Mouse (Mus musculus) lung, embryonic 15.5 days (tissue): ENCODE results near the gene Olfr525. TPM values are rescaled to one million over a fixed set of nuclear protein-coding genes. Genes with fewer than 3 reads are reported as not detected.

Experiments used
- ATAC-seq: fragments of 200-750 bp; cut with Nextera tagmentation; 2 replicates; pipeline ENCODE4 v1.8.0; 2017; ENCODE audit warnings: moderate number of reproducible peaks, borderline replicate concordance; ENCODE audit not compliant: low FRiP score, low TSS enrichment; ENCODE audit errors: extremely low read depth
- H3K27ac ChIP-seq: fragments of 300-500 bp; sonication (generic); 2 replicates; pipeline ENCODE4 v1.5.1; 2015; ENCODE audit warnings: moderate library complexity, mild to moderate bottlenecking, inconsistent platforms
- H3K27me3 ChIP-seq: fragments of 300-500 bp; sonication (generic); 2 replicates; pipeline ENCODE4 v1.6.1; 2015; ENCODE audit warnings: inconsistent platforms
- H3K36me3 ChIP-seq: fragments of 300-500 bp; sonication (generic); 2 replicates; pipeline ENCODE4 v1.6.1; 2015; ENCODE audit warnings: inconsistent platforms
- H3K4me1 ChIP-seq: fragments of 300-500 bp; sonication (generic); 2 replicates; pipeline ENCODE4 v1.6.1; 2015; ENCODE audit warnings: inconsistent platforms
- H3K4me2 ChIP-seq: fragments of 300-500 bp; sonication (generic); 2 replicates; pipeline ENCODE4 v1.6.1; 2015; ENCODE audit warnings: inconsistent platforms, mild to moderate bottlenecking, moderate library complexity
- H3K4me3 ChIP-seq: fragments of 300-500 bp; sonication (generic); 2 replicates; pipeline ENCODE4 v1.5.1; 2015; ENCODE audit warnings: mild to moderate bottlenecking, inconsistent platforms
- H3K9ac ChIP-seq: fragments of 300-500 bp; sonication (generic); 2 replicates; pipeline ENCODE4 v1.6.1; 2015; ENCODE audit warnings: inconsistent platforms
- H3K9me3 ChIP-seq: fragments of 300-500 bp; sonication (generic); 2 replicates; pipeline ENCODE4 v1.6.1; 2016; ENCODE audit warnings: inconsistent platforms
- WGBS: fragments of 180-500 bp; shearing (Covaris S2); methylation state at CpG from one replicate; pipeline ENCODE4 v1.1.7; 2015; 5-methylcytosine and 5-hydroxymethylcytosine counted together
- polyA plus RNA-seq: library from polyadenylated mRNA; unstranded; fragments of >200 nt; fragmentation: Nextera tagmentation; extraction: Ambion mirVana; gene quantifications from 2 replicates; pipeline ENCODE4 v1.2.1, GENCODE M21; 2015

Gene Olfr525
- polyA plus RNA-seq: not detected in 2 replicates

GRCm38 (mm10) chr7:140320558-140320957, at the start of gene Olfr525:
Gene Olfr525, plus strand, starts transcription at chr7:140320858.
- WGBS: 52% methylated on average over 1 of the region's 1 CpGs
- Histone ChIP-seq H3K9me3 (no peaks in the 10 kb centered on the region), H3K4me2 (no peak within 1 kb of the TSS), H3K9ac (no peak within 1 kb of the TSS), H3K36me3 (no peaks in the 10 kb centered on the region), H3K4me3 (no peak within 1 kb of the TSS), H3K4me1 (no peaks in the 10 kb centered on the region), H3K27me3 (no peaks in the 10 kb centered on the region), H3K27ac (no peak within 1 kb of the TSS)
- ATAC-seq: no peak

GRCm38 (mm10) chr7:140295746-140296145, 24.9 kb upstream of the Olfr525 start:
- ATAC-seq: no peak
- Histone ChIP-seq H3K4me3 (no peak overlapping the region), H3K4me1 (no peaks in the 10 kb centered on the region), H3K4me2 (no peak overlapping the region), H3K9me3 (no peaks in the 10 kb centered on the region), H3K9ac (no peak overlapping the region), H3K27ac (no peak overlapping the region), H3K36me3 (no peaks in the 10 kb centered on the region), H3K27me3 (no peaks in the 10 kb centered on the region)
- WGBS: 82% methylated on average over 9 of the region's 9 CpGs

GRCm38 (mm10) chr7:140296876-140297275, 23.8 kb upstream of the Olfr525 start:
- Histone ChIP-seq H3K4me1 (no peaks in the 10 kb centered on the region), H3K27me3 (no peaks in the 10 kb centered on the region), H3K4me2 (no peak overlapping the region), H3K4me3 (no peak overlapping the region), H3K9me3 (no peaks in the 10 kb centered on the region), H3K27ac (no peak overlapping the region), H3K9ac (no peak overlapping the region), H3K36me3 (no peaks in the 10 kb centered on the region)
- 69% methylated on average over 6 of the region's 6 CpGs for WGBS
- ATAC-seq: no peak

GRCm38 (mm10) chr7:140299416-140299815, 21.2 kb upstream of the Olfr525 start:
- Histone ChIP-seq H3K9ac (no peak overlapping the region), H3K4me1 (no peaks in the 10 kb centered on the region), H3K27me3 (no peaks in the 10 kb centered on the region), H3K36me3 (no peaks in the 10 kb centered on the region), H3K4me2 (no peak overlapping the region), H3K4me3 (no peak overlapping the region), H3K27ac (no peak overlapping the region), H3K9me3 (no peaks in the 10 kb centered on the region)
- 71% methylated on average over 3 of the region's 3 CpGs for WGBS
- no peak for ATAC-seq

GRCm38 (mm10) chr7:140319861-140320385, 735 bp upstream of the Olfr525 start:
- ATAC-seq: no peak
- 76% methylated on average over 3 of the region's 3 CpGs for WGBS
- no peaks in the 10 kb centered on the region for H3K9me3 ChIP-seq

GRCm38 (mm10) chr7:140321135-140321534, 477 bp downstream of the Olfr525 start:
- Histone ChIP-seq H3K27me3 (no peaks in the 10 kb centered on the region), H3K9me3 (no peaks in the 10 kb centered on the region), H3K27ac (no peak overlapping the region), H3K4me2 (no peak overlapping the region), H3K9ac (no peak overlapping the region), H3K4me1 (no peaks in the 10 kb centered on the region), H3K36me3 (no peaks in the 10 kb centered on the region), H3K4me3 (no peak overlapping the region)
- ATAC-seq: no peak

More at GRCm38 (mm10) chr7:140319861-140320385, 735 bp upstream of the Olfr525 start:
- Histone ChIP-seq H3K4me1 (no peaks in the 10 kb centered on the region), H3K27ac (no peak overlapping the region), H3K36me3 (no peaks in the 10 kb centered on the region), H3K4me2 (no peak overlapping the region), H3K27me3 (no peaks in the 10 kb centered on the region), H3K4me3 (no peak overlapping the region), H3K9ac (no peak overlapping the region)

GRCm38 (mm10) chr7:140329766-140330304, 9.2 kb downstream of the Olfr525 start:
- Histone ChIP-seq H3K4me3 (no peak overlapping the region), H3K36me3 (no peaks in the 10 kb centered on the region), H3K9ac (no peak overlapping the region), H3K27me3 (no peaks in the 10 kb centered on the region), H3K27ac (no peak overlapping the region), H3K4me2 (no peak overlapping the region), H3K4me1 (no peaks in the 10 kb centered on the region), H3K9me3 (no peaks in the 10 kb centered on the region)
- no peak; the same call in 1 of the 2 replicates for ATAC-seq
- WGBS: 52% methylated on average over 1 of the region's 1 CpGs

GRCm38 (mm10) chr7:140333717-140334116, 13.1 kb downstream of the Olfr525 start, which contains the start of gene Olfr527:
Gene Olfr527, plus strand, starts transcription at chr7:140334017.
- Histone ChIP-seq H3K27ac (no peak within 1 kb of the TSS), H3K36me3 (no peaks in the 10 kb centered on the region), H3K4me1 (no peaks in the 10 kb centered on the region), H3K9ac (no peak within 1 kb of the TSS), H3K4me2 (no peak within 1 kb of the TSS), H3K4me3 (no peak within 1 kb of the TSS), H3K9me3 (no peaks in the 10 kb centered on the region), H3K27me3 (no peaks in the 10 kb centered on the region)
- no peak for ATAC-seq
- WGBS: 78% methylated on average over 2 of the region's 2 CpGs

- Histone ChIP-seq H3K4me3 (no peak within 1 kb of the TSS), H3K9ac (no peak within 1 kb of the TSS), H3K27ac (no peak within 1 kb of the TSS), H3K4me2 (no peak within 1 kb of the TSS), H3K36me3 (no peaks in the 10 kb centered on the region), H3K4me1 (no peaks in the 10 kb centered on the region), H3K27me3 (no peaks in the 10 kb centered on the region), H3K9me3 (no peaks in the 10 kb centered on the region)
- 62% methylated on average over 3 of the region's 3 CpGs for WGBS
- ATAC-seq: no peak
These were observed 40.9 kb downstream of the Olfr525 start, which contains the start of gene Olfr60 for GRCm38 (mm10) chr7:140361571-140361970. Gene Olfr60, minus strand, starts transcription at chr7:140361671.

- Histone ChIP-seq H3K27me3 (no peaks in the 10 kb centered on the region), H3K9ac (no peak overlapping the region), H3K27ac (no peak overlapping the region), H3K4me3 (no peak overlapping the region), H3K4me1 (no peaks in the 10 kb centered on the region), H3K9me3 (no peaks in the 10 kb centered on the region), H3K36me3 (no peaks in the 10 kb centered on the region), H3K4me2 (no peak overlapping the region)
- no peak for ATAC-seq
- 64% methylated on average over 4 of the region's 4 CpGs for WGBS
These were observed 53.6 kb downstream of the Olfr525 start for GRCm38 (mm10) chr7:140374300-140374699.

GRCm38 (mm10) chr7:140376231-140376630, 55.6 kb downstream of the Olfr525 start, which contains the start of gene Olfr530:
Gene Olfr530, minus strand, starts transcription at chr7:140376331.
- H3K4me2 ChIP-seq: no peak within 1 kb of the TSS
- no peaks in the 10 kb centered on the region for H3K4me1 ChIP-seq
- 33% methylated on average over 1 of the region's 1 CpGs for WGBS
- H3K9me3 ChIP-seq: no peaks in the 10 kb centered on the region
- H3K9ac ChIP-seq: no peak within 1 kb of the TSS
- no peaks in the 10 kb centered on the region for H3K36me3 ChIP-seq
- H3K27ac ChIP-seq: no peak within 1 kb of the TSS
- H3K4me3 ChIP-seq: no peak within 1 kb of the TSS
- H3K27me3 ChIP-seq: no peaks in the 10 kb centered on the region
- ATAC-seq: no peak

GRCm38 (mm10) chr7:140376911-140377310, 56.3 kb downstream of the Olfr525 start:
- no peak overlapping the region for H3K4me3 ChIP-seq
- no peaks in the 10 kb centered on the region for H3K27me3 ChIP-seq
- H3K4me1 ChIP-seq: no peaks in the 10 kb centered on the region
- no peak overlapping the region for H3K9ac ChIP-seq
- H3K36me3 ChIP-seq: no peaks in the 10 kb centered on the region
- no peaks in the 10 kb centered on the region for H3K9me3 ChIP-seq
- WGBS: 92% methylated on average over 2 of the region's 2 CpGs
- H3K27ac ChIP-seq: no peak overlapping the region
- H3K4me2 ChIP-seq: no peak overlapping the region
- no peak for ATAC-seq
